Mouse (Mus musculus): Measurements from ENCODE around the gene Ina. TPM values are rescaled to one million over a fixed set of nuclear protein-coding genes. Genes with fewer than 3 reads are reported as not detected.
"Not testable (repeated sequence)": the region's sequence is repeated elsewhere in the genome, so short reads cannot be mapped to it uniquely, and the experiment has no call there.

Ina gene
- 100 to 1,000 TPM; 197 to 202 TPM for total RNA-seq (2021)
- long read RNA-seq, transcript Ina-201 (3 exons, 3,240 nt): major isoform, 148 of 160 reads
- long read RNA-seq, partial matches to known transcripts: 7 of 160 reads
- long read RNA-seq, other reads (novel, unspliced or antisense): 5 of 160 reads

- peak; percentile 69 to 82 for DNase-seq (ENCODE audit: low spot score in 2 of 2)
Measured at GRCm38 (mm10) chr19:47014447-47015381, at the start of gene Ina, which contains the start of gene Nt5c2. Gene Ina (plus strand): TSS chr19:47014698. Gene Nt5c2 (minus strand): TSS chr19:47015153.

GRCm38 (mm10) chr19:46965496-46965895 is 49.0 kb upstream of the Ina start:
- DNase-seq (ENCODE audit: low spot score in 2 of 2): no peak

- no peak for DNase-seq (ENCODE audit: low spot score in 2 of 2)
Measured at GRCm38 (mm10) chr19:46966330-46966729, 48.2 kb upstream of the Ina start.

- DNase-seq (ENCODE audit: low spot score in 2 of 2): no peak
Measured at GRCm38 (mm10) chr19:46967861-46968260, 46.6 kb upstream of the Ina start.

- DNase-seq (ENCODE audit: low spot score in 2 of 2): no peak
Measured at GRCm38 (mm10) chr19:46968833-46969232, 45.7 kb upstream of the Ina start.

- no peak for DNase-seq (ENCODE audit: low spot score in 2 of 2)
Measured at GRCm38 (mm10) chr19:46969286-46969985, 45.1 kb upstream of the Ina start.

GRCm38 (mm10) chr19:46970121-46970729 is 44.3 kb upstream of the Ina start:
- DNase-seq (ENCODE audit: low spot score in 2 of 2): no peak

GRCm38 (mm10) chr19:46971051-46971689 is 43.3 kb upstream of the Ina start:
- DNase-seq (ENCODE audit: low spot score in 2 of 2): no peak

- no peak for DNase-seq (ENCODE audit: low spot score in 2 of 2)
Measured at GRCm38 (mm10) chr19:46971712-46972111, 42.8 kb upstream of the Ina start.

GRCm38 (mm10) chr19:46972159-46972558 is 42.3 kb upstream of the Ina start:
- no peak for DNase-seq (ENCODE audit: low spot score in 2 of 2)

GRCm38 (mm10) chr19:46975565-46975964 is 38.9 kb upstream of the Ina start:
- DNase-seq (ENCODE audit: low spot score in 2 of 2): no peak

GRCm38 (mm10) chr19:46975997-46976396 is 38.5 kb upstream of the Ina start:
- no peak for DNase-seq (ENCODE audit: low spot score in 2 of 2)

- no peak for DNase-seq (ENCODE audit: low spot score in 2 of 2)
Measured at GRCm38 (mm10) chr19:46976743-46977142, 37.8 kb upstream of the Ina start.

- no peak for DNase-seq (ENCODE audit: low spot score in 2 of 2)
Measured at GRCm38 (mm10) chr19:46977460-46977859, 37.0 kb upstream of the Ina start.

GRCm38 (mm10) chr19:46978069-46978468 is 36.4 kb upstream of the Ina start:
- not testable (repeated sequence) for DNase-seq (ENCODE audit: low spot score in 2 of 2)

- no peak for DNase-seq (ENCODE audit: low spot score in 2 of 2)
Measured at GRCm38 (mm10) chr19:46978920-46979780, 35.3 kb upstream of the Ina start.

GRCm38 (mm10) chr19:46979781-46980105 is 34.8 kb upstream of the Ina start:
- DNase-seq (ENCODE audit: low spot score in 2 of 2): no peak

GRCm38 (mm10) chr19:46981462-46981861 is 33.0 kb upstream of the Ina start:
- no peak for DNase-seq (ENCODE audit: low spot score in 2 of 2)

GRCm38 (mm10) chr19:46983352-46983965 is 31.0 kb upstream of the Ina start:
- no peak for DNase-seq (ENCODE audit: low spot score in 2 of 2)

- DNase-seq (ENCODE audit: low spot score in 2 of 2): no peak
Measured at GRCm38 (mm10) chr19:46983966-46984380, 30.5 kb upstream of the Ina start.
